Mouse (Mus musculus): ENCODE data around the gene Doxl2. TPM values are rescaled to one million over a fixed set of nuclear protein-coding genes. Genes with fewer than 3 reads are reported as not detected.
"Not testable (repeated sequence)": the region's sequence is repeated elsewhere in the genome, so short reads cannot be mapped to it uniquely, and the experiment has no call there.

Doxl2 gene
- total RNA-seq (2017) = not detected in 2 replicates

DNA sequence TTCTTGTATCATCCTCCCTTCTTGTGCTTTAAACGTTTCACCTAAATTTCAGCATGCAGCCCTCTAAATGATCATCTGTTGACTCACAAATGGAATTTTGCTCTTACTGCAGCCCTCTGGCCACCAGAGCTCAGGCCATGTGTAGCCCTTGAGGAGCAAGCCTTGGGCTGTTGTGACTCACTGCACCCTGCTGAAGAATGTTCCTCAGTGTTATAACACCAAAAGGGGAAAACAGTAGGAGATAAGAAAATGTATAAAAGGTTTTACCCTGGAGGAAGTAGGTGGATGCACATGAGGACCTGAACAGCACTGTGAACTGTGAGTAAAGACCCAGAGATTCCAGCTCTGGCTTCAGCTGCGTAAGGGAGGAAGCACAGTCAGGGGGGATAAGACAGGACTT, at the start of gene Doxl2:
Doxl2 (plus strand) TSS at position 301 of the 400 bp plus-strand sequence.
- no peak for ATAC-seq (ENCODE audit: extremely low read depth, insufficient number of reproducible peaks, low FRiP score, poor library complexity, severe bottlenecking)

DNA sequence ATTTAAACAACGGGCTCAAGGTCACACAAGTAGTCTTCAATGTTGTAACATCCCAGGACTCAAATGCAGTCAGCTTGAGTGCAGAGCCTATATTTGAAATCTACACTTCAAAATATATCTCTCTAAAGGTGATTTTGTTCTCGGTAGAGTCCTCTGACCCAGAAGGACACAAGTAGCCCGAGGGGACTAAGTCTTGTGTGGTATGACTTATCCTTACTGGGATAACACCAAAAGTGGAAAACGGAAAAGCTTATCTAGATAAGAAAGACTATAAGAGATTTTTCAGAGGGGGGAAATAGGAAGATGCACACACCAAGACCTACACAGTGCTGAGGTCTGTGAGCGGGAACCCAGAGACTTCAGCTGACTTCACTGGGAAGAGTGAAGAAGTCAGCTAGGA, 45.2 kb upstream of the Doxl2 start, which contains the start of gene 1600015I10Rik:
1600015I10Rik (plus strand) TSS at position 301 of the 400 bp plus-strand sequence.
- ATAC-seq (ENCODE audit: extremely low read depth, insufficient number of reproducible peaks, low FRiP score, poor library complexity, severe bottlenecking) = no peak

DNA sequence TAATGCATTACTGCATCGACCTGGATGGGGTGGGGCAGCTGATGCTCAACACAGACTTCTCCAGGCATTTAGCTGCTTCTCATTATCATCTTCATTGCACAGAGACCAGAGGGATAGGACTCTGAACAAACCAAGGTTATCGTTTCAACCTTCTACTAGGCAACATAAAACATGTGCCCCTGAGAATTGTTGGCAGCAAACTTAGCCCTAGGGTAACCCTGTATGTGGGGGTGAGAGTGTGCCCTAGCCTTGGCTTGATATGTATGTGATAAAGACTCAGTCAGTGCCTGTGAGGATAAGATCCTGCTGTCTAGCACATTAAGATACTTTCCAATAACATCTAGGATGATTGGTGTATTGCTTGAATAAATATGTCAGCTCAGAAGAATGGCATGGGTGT, 25.2 kb upstream of the Doxl2 start:
- ATAC-seq (ENCODE audit: extremely low read depth, insufficient number of reproducible peaks, low FRiP score, poor library complexity, severe bottlenecking) = no peak

DNA sequence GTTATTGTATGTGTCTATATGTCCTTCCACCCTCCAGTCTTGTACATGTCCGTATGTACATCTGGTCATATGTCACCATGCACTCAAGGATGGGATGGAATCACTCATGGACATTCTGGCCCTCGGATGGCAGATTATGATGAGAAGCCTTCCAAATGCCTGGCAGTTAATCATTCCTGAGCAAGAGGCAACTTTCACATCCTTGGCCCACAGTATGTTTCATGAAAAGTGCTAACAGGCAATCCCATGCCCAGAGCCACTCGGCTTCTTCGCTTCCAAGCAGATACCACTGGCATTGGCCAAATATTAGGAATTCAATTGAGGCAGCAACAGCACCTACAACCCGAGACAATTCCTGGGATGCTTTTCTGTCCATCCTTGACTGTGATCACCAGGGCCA, 24.1 kb upstream of the Doxl2 start:
- no peak for ATAC-seq (ENCODE audit: extremely low read depth, insufficient number of reproducible peaks, low FRiP score, poor library complexity, severe bottlenecking)

DNA sequence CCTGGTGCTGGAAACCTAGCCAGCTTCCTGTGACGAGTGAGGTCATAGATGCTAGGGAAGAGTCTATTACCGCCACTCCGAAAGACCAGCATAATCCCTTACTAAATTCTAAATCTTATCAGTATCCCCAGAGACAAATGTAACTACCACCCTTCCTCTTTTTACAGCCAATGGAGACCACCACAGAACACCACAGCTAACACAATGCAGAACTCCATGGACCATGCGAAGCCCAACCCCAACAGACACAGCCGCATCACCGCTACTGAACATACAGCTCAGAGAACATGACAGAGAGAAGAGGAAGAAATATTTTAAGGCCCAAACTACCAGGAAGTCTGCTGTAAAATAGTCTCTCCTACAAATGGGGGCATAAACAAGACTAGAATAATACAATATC, 23.1 kb upstream of the Doxl2 start:
- no peak for ATAC-seq (ENCODE audit: extremely low read depth, insufficient number of reproducible peaks, low FRiP score, poor library complexity, severe bottlenecking)

DNA sequence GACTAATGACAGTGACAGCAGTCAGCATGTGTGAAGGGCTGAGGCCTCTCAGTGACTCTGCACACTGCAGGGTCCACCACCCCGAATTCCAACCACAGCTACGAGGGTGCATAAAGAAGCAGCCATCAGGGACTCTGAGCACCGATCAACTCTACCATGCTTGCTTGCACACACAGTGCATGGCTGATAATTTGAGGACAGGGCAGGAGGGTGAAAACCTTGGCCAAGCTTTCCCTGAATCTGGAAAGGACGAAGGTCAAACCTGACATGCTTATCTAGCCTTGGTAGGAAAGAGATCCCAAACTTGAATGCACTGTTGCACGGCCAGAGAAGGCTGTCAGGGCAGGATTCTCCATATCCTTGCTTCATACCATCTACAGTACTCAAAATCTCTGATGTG, 21.5 kb upstream of the Doxl2 start:
- no peak for ATAC-seq (ENCODE audit: extremely low read depth, insufficient number of reproducible peaks, low FRiP score, poor library complexity, severe bottlenecking)

DNA sequence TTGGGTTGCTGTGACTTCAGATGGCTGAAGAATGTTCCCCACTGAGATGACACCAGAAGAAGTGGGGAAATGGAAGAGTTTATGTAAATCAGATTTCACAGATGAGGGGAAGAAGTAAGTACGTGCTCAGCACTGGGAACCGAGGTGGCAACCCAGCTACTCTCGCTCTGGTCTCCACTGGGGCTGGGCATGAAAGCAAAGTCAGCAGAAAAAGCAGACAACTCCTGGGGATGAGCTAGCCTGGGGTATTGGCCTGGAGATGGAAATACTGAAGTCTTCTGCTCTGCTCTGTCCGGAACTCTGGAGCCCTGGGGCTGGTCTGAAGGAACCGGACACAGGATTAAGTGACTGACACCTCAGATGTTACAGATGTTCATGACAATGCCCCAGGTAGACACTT, 20.6 kb upstream of the Doxl2 start:
- ATAC-seq (ENCODE audit: extremely low read depth, insufficient number of reproducible peaks, low FRiP score, poor library complexity, severe bottlenecking) = no peak

DNA sequence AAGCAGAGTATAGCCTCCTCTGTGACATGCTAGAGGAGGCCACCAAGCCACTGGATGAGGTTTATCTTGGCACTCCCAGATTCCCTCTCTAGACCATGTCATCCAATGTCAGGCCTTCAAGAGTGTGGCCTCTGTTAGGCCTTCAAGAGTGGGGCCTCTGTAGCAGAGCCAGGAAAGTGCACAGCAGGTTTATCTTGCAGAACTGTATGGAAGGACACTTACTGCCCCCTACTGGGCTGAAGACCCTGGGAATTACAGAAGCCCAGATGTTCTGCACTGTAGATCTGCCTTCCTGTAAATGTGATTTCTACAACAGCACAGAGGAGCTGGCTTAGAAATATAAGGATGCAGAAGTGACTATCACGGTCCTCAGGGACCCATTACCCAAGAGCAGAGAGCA, 19.8 kb upstream of the Doxl2 start:
- no peak for ATAC-seq (ENCODE audit: extremely low read depth, insufficient number of reproducible peaks, low FRiP score, poor library complexity, severe bottlenecking)

DNA sequence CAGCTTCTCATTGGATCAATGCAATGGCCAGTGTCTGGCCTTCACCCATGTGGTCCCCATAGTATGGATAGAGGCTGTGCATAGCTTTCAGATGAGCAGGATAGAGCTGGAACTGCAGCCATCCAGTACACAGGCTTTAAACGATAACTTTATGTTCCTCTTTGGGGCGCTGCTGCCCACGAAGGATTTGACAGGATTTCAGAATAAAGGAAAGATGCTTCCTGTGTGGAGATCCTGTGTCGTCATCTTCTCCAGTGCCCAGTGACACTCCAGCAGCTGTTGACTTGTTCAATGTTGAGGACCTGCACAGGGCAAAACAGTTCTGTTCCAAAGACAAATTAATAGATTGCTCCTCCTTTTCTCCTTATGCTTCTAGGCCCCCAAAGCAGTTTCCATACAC, 18.0 kb upstream of the Doxl2 start:
- ATAC-seq (ENCODE audit: extremely low read depth, insufficient number of reproducible peaks, low FRiP score, poor library complexity, severe bottlenecking) = no peak

DNA sequence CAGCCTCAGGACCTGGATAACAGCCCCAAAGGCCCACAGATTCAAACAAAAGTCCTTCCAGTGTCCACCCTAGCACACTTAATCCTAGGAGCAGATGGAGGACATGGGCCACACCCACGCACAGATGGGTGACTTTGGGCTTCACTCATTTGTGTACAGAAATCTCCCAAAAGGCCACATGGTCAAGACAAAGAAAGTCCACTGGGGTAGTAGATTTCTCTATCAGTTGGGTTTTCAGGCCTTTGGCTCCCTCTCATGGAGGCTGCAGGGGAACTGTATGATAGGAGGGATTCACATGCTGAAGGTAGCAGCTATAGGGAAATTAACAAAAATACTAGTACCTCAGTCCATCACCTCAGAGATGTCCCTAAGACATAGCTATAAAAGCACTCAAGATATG, 16.7 kb upstream of the Doxl2 start:
- no peak for ATAC-seq (ENCODE audit: extremely low read depth, insufficient number of reproducible peaks, low FRiP score, poor library complexity, severe bottlenecking)

DNA sequence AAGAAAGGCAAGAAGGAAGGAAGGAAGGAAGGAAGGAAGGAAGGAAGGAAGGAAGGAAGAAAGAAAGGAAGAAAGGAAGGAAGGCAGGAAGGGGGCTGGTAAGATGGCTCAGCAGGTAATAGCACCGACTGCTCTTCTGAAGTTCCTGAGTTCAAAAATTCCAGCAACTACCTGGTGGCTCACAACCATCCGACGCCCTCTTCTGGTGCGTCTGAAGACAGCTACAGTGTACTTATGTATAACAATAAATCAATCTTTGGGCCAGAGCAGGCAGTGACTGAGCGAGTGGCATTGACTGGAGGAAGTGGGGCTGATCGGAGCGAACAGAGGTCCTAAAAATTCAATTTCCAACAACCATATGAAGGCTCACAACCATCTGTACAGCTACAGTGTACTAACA, 15.6 kb upstream of the Doxl2 start:
- not testable (repeated sequence) for ATAC-seq (ENCODE audit: extremely low read depth, insufficient number of reproducible peaks, low FRiP score, poor library complexity, severe bottlenecking)

DNA sequence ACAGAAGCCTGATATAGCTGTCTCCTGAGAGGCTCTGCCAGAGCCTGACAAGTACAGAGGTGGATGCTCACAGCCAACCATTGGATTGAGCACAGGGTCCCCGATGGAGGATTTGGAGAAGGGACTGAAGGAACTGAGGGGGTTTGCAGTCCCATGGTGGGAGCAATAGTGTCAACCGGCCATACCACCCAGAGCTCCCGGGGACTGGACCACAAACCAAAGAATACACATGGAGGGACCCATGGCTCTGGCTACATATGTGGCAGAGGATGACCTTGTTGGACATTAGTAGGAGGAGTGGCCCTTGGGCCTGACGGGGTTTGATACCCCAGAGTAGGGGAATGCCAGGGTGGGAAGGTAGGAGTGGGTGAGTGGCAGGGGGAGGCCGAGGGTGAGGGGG, 8.1 kb upstream of the Doxl2 start:
- not testable (repeated sequence) for ATAC-seq (ENCODE audit: extremely low read depth, insufficient number of reproducible peaks, low FRiP score, poor library complexity, severe bottlenecking)

DNA sequence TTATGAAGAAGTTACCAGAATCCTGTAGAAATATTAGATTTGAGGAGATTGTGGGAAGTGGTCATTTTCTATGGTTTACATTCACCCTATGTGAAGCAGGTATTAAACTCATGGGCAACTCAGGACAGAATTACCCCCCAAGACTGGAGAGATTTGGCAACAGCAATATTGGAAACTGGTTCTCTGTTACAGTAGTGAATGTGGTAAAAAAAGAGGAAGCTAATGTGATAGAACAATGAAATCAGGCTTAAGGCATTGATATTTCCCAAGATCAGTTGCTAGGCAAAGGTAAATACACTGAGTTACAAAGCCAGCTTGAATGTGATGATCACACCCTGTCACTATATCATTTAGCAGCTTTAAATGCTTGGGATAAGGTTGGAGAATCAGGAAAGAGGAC, 6.9 kb upstream of the Doxl2 start:
- no peak for ATAC-seq (ENCODE audit: extremely low read depth, insufficient number of reproducible peaks, low FRiP score, poor library complexity, severe bottlenecking)

DNA sequence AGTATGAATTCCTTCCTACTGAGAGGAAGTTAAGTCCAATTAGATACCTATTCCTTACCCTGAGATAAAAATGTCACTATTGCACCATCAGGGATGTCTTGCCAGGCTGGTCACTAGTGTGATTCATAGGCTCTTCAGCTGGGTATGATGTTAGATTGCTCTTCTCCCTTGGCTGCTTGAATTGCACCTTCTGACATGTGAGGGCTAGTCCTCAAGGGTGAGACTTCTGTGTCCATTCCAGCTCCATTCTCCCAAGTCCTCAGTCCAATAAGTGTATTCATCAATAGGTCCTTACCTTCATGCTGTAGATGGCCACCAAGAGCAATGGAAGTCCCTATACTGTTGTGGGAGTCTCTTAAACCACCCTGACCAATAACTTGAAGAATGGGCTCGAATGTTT, 4.9 kb downstream of the Doxl2 start:
- no peak for ATAC-seq (ENCODE audit: extremely low read depth, insufficient number of reproducible peaks, low FRiP score, poor library complexity, severe bottlenecking)

DNA sequence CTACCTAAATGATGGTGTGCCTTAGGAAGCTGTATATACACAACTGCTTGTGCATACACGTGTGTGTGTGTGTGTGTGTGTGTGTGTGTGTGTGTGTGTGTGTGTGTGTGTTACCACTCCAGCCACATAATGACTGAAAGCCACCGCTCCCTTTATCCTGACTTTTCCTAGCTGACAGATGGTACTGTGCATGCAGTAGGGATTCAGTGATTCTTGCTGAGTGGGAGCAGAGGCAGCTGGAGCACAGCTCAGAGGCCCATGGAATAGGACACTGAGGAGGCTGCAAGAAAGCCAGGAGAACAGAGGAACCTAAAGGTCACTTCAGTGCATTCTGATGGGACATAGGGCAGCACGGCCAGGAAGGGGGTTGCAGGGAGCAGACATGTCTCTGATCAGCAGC, 7.5 kb downstream of the Doxl2 start:
- ATAC-seq (ENCODE audit: extremely low read depth, insufficient number of reproducible peaks, low FRiP score, poor library complexity, severe bottlenecking) = no peak

DNA sequence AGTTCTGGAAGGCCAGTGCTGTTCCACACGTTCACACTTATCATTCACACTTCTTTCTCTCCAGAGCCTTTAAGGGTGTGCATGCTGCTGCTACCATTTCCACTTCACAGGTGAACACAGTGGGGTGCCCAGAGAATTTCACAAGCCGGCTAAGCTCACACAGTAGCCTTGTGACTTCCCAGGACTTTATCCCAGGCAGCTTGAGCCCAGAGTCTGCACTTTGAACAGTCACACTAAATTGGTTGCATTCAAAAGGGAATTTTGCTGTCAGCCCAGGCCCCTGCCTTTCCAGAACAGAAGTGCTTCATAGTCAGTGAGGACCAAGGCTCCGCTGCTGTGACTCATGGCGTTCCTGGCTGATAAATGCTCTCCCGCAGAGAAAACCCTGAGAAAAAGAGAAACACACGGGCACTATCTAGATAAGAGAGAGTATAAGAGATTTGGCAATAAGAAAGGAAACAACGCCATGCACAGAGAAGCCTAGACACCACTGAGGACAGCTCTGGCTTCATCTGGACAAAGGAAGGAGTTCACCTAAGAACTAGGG, 11.8 kb downstream of the Doxl2 start, which contains the start of gene Svs1:
Svs1 (plus strand) TSS at position 418 of the 547 bp plus-strand sequence.
- ATAC-seq (ENCODE audit: extremely low read depth, insufficient number of reproducible peaks, low FRiP score, poor library complexity, severe bottlenecking) = no peak

DNA sequence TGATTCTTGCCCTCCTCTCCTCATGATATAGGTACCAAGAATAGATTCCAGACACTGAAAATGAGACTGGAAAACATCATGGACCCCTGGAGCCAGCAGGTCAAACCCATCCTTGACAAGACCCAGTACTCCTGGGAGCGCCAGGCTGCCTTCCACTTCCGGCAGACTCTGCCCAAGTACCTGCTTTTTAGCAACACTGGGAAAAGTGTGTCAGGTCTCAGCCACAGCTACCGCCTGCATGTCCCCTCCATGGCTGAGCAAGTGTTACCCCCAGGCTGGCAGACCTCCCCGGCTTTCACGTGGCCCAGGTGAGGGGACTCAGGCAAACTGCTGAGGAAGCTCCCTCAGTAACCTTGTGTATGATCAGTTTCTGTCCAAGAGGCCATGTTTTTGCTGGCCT, 15.2 kb downstream of the Doxl2 start:
- ATAC-seq (ENCODE audit: extremely low read depth, insufficient number of reproducible peaks, low FRiP score, poor library complexity, severe bottlenecking) = no peak

DNA sequence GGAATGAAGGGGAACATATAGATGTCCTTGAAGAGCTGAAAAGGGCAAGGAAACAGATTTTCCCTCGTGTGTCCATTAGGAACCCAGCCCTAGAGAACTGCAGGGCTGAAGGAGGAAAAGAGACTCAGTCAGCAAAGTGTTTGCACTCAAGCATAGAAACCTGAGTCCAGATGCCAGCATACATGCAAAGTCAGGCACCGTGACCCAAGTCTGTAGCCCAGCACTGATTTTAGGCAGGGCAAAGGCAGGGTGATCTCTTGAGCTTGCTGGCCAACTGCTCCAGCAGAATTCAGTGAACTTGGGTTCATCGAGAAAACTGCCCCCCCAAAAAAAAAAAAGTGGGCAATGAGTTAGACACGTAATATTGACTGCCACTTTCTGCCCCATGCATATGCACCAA, 17.2 kb downstream of the Doxl2 start:
- ATAC-seq (ENCODE audit: extremely low read depth, insufficient number of reproducible peaks, low FRiP score, poor library complexity, severe bottlenecking) = no peak

DNA sequence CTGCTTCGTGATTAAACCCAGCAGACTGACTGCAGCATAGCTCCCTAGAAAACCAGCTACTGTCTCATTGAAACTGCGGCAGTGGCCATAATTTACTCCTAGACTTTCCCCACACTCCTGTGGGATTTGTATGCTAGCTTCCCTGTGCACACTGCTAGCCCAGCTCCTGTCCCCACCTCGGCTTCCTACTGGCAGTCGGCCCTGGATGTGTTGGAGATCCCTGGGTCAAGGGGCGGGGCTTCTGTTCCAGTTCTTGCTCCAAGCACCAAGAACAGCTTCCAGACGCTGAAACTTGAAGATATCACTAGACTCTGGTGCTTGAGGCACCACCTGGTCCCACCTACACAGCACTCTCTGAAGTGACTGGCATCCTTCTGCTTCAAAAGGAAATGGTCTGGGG, 23.4 kb downstream of the Doxl2 start:
- no peak for ATAC-seq (ENCODE audit: extremely low read depth, insufficient number of reproducible peaks, low FRiP score, poor library complexity, severe bottlenecking)

DNA sequence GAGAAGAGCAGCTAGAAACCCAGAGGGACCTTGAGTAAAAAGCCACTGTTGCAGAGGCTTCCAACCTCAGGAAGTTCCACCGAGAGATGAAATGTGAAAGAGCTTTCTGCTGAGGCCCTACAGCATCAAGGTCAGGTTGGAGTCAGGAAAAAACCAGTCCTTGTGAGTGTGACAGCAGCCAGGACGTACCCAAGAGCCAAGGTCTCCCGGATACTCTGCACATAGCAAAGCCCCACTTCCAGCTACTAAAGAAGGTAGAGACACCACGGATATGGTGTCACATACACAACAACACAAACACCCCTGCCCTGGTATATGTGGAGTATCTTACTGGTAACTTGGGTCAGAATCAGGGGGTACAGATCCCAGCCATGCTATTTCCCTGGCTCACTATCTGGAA, 24.0 kb downstream of the Doxl2 start:
- no peak for ATAC-seq (ENCODE audit: extremely low read depth, insufficient number of reproducible peaks, low FRiP score, poor library complexity, severe bottlenecking)

DNA sequence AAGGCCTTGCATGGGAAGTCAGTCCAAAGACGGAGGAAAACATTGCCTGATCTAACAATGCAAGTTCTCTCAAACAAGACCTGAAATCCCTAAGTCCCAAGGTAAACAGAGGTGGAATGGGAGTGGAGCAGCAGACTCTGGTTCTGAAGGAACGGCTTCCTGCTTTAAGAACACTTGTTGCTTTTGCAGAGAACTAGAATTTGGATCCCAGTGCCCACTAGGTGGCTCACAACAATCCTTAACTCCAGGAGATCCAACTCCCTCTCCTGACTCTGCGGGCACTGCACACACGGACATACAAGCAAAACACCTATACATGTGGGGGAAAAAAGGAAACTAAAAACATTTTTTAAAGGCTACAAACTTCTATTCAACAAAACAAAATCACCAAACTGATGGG, 28.6 kb downstream of the Doxl2 start:
- no peak for ATAC-seq (ENCODE audit: extremely low read depth, insufficient number of reproducible peaks, low FRiP score, poor library complexity, severe bottlenecking)
